Mouse (Mus musculus) mature B cell (primary cell): ENCODE measurements around the gene Dynll1.
"Not testable (repeated sequence)": the region's sequence is repeated elsewhere in the genome, so short reads cannot be mapped to it uniquely, and the experiment has no call there.

Source experiments
- in situ Hi-C: fragments of 300-500 bp; cut with MboI; formaldehyde crosslinking; loops from 2 replicates; pipeline ENCODE4 v1.14.3; 2019

Dynll1 gene

GRCm38 (mm10) chr5:115312816-115313667, 12.2 kb upstream of the Dynll1 start:
- in situ Hi-C loops: no loop called here

DNA sequence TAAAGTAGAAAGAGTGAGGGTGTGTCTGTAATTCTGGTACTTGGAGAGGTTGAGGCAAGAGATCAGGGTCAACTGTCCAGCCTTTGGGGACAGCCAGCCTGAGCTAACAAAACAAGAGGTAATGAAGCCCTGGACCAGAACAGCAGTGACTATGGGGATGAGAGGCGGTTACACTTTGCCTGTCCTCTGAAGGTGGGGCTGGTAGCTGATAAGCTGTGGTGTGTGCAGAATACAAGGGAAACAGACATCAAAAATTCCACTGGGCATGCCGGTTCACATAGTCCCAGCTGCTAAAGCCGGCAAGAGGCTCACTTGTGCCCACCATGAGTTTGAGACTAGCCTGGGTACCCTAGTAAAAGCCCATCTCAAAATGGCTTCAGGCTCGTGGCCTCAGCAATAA, 11.6 kb upstream of the Dynll1 start:
- in situ Hi-C loops: no loop called here

DNA sequence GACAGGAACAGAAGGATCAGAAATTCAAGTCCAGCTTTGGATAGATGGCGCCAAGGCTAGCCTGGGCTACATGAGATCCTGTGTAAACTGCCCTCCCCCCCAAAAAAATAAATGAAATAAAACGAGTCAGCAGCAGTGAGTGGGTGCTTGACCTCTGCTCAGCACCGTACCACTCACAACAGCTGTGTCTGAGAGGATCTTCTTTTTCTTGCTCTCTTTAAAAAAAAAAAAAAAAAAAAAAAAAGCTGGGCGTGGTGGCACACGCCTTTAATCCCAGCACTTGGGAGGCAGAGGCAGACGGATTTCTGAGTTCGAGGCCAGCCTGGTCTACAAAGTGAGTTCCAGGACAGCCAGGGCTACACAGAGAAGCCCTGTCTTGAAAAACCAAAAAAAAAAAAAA, 1.4 kb upstream of the Dynll1 start:
- in situ Hi-C loops: not testable (repeated sequence)

- in situ Hi-C loops: no loop called here
These were observed 816 bp upstream of the Dynll1 start for GRCm38 (mm10) chr5:115301615-115302014.

DNA sequence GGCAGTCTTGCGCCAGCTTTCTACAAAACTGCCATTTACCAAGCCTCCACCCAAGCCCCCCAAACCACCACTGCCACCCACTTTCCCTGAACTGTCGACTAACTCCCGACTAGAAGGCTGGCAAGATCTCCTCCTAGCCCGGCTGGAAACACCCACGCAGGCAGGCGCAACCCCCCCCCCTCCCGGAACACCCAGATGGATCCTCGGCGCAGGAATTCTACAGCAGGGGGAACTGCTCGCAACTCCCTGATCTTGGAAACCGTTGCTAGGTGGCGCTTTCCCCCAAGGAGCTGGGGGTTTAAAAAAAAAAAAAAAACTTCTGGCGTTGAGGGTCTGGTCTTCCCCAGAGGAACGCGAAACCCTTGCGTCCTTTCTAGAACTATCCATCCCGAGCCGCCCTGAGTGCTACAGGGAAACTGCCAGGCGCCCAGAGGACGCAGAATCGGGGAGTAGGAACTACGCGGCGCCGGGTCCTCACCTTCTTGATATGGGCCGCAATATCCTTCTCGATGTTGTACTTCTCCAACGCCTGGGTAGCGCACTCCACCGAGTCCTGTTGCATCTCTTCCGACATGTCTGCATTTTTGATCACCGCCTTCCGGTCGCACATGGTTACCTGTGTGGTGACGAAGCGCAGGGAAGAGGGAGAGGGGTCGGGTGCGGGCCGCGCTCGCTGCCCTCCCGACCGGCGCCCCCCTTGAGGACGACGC, 609 bp downstream of the Dynll1 start:
- in situ Hi-C loops: no loop called here

DNA sequence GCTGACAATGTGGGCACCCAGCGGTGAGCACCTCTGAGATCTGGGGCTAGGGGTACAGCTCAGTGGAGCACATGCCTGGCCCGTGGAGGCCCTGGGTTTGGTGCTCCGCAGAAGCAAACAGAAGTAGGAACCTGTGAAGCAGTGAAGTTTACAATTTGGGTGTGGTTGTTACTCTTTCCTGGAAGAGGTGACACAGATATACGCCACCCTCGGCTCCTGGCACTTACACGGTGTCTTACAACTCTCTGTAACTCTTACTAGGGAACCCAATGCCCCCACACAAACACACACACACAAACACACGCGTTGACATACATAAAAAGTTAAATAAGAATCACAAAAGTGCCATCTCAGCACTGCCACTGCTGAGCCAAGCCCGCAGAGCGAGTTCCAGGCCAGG, 4.5 kb downstream of the Dynll1 start:
- in situ Hi-C loops: loop anchor here (10.0 kb wide), 1 partner anchor 148 kb away; no protein-coding TSS in a partner anchor

DNA sequence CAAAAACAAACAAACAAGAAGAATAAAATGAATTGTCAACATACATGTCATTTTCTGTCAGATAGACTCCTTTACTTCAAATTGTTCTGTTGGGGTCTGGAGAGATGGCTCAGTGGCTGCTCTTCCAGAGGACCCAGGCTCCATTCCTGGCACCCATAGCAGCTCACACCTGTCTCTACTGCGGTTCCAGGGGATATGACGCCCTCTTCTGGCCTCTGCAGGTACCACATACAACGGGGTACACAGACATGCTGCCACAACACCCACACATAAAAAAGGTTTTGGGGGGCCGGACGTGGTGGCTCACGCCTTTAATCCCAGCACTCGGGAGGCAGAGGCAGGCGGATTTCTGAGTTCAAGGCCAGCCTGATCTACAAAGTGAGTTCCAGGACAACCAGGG, 6.6 kb downstream of the Dynll1 start:
- in situ Hi-C loops: loop anchor here (10.0 kb wide), 1 partner anchor 151 kb away; no protein-coding TSS in a partner anchor

DNA sequence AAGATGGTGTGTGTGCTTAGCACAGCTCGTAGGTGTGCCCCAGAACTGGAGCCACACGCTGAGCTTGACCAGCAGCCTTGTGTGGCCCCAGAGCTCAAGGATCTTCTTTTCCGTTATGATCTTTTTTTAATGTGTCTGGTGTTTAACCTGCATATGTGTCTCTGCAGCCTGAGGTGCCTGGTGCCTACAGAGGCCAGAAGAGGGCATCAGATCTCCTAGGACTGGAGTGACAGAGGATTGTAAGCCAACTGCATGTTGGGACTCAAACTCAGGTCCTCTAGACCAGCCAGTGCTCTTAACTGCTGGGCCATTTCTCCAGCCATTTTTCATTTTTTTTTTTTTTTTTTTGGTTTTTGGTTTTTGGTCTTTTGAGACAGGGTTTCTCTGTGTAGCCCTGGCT, 16.1 kb downstream of the Dynll1 start:
- in situ Hi-C loops: no loop called here

GRCm38 (mm10) chr5:115280050-115280687, 20.6 kb downstream of the Dynll1 start:
- in situ Hi-C loops: no loop called here

- in situ Hi-C loops: loop anchor here (5.0 kb wide), 1 partner anchor 68 kb away; the partner anchor contains the start of gene Cox6a1
These were observed 21.4 kb downstream of the Dynll1 start, which contains the start of gene Coq5 for GRCm38 (mm10) chr5:115279226-115280049. TSS of gene Coq5 (plus strand) at chr5:115279666.

DNA sequence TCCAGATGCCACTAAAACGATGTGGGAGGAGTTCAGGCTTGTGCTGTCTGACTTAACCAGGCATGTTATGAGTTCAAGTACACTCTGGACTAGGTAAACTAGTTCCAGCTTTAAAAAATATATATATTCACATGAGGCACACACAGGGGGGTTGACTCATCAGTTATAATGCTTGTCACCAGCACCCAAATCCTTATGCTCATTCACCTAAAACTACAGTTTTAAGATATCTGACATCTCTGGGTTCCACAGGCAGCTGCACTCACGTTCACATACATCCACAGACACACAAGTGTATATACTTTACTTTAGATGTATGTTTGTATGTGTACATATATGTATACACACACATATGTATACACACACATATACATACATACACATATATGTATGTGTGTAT, 22.0 kb downstream of the Dynll1 start:
- in situ Hi-C loops: loop anchor here (5.0 kb wide), 1 partner anchor 69 kb away; the partner anchor contains the start of gene Cox6a1

DNA sequence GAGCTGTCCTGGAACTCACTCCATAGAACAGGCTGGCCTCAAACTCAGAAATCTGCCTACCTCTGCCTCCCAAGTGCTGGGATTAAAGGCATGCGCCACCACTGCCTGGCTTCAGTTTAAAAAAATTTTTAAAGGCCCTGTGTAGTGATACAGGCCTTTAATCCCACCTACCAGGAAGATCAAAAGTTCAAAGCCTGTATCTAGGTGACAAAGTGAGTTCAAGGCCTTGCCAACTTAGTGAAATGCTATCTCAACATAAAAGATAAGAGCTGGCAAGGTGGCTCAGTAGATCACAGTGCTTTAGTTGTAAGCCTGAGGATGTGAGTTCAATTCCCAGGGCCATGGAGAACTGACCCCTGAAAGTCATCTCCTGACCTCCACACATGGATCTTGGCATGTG, 22.7 kb downstream of the Dynll1 start:
- in situ Hi-C loops: loop anchor here (5.0 kb wide), 1 partner anchor 69 kb away; the partner anchor contains the start of gene Cox6a1

- in situ Hi-C loops: loop anchor here (5.0 kb wide), 1 partner anchor 71 kb away; the partner anchor contains the start of gene Cox6a1
These were observed 24.8 kb downstream of the Dynll1 start for GRCm38 (mm10) chr5:115275998-115276397.

DNA sequence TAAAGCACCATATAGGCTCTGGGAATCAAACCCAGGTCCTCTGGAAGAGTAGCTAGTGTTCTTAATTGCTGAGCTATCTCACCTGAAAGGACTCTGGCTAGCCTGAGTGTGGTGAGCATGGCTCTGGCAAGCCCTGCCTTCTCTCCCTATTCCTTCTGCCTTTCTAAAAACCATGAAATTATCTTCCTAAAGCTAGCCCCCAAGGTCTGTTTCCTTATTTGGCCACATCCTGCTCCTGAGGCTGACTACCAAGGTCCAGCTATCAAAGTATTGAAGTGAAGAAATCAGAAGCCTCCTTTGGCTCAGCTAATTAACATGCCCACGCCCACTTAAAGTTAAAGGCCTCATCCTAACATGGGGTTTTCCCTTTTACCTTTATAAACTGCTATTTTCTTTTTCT, 26.0 kb downstream of the Dynll1 start:
- in situ Hi-C loops: loop anchor here (5.0 kb wide), 1 partner anchor 73 kb away; the partner anchor contains the start of gene Cox6a1

DNA sequence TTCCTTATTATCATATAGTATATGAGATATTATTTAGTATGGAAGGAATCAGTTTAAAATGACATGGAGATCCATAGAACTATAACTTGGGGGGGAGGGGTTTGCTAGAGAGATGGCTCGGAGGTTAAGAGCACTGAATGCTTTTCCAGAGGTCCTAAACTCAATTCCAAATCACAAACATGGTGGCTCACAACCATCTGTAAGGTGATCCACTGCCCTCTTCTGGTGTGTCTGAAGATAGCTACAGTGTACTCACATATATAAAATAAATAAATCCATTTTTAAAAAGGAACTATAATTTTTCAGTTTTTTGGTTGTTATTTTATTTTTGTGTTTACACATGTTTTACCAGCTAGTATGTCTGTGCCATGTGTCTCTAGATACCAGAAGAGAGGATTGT, 26.4 kb downstream of the Dynll1 start:
- in situ Hi-C loops: no loop called here

DNA sequence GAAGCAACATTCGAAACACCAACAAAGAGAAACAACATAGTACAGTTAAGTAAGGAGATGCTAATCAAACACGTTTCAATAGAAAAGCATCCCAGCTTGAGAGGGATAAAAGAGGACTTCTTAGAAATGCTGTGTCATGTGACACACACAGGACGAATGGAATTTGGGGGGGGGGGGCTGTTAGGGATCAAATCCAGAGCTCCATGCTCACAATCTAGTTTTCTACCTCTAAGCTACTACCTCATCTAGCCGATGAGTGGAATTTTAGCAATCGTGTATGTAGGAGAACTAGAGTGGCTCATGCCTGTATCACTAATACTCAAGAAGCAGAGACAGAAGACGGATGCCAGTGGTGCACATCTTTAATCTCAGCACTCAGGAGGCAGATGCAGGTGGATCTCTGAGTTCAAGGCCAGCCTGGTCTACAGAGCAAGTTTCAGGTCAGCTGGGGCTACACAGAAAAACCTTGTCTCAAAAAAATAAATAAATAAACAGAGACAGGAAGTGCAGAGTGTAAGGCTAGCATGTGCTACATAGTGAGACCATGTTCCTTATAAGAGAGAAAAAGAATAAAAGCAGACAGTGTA, 27.2 kb downstream of the Dynll1 start:
- in situ Hi-C loops: no loop called here

DNA sequence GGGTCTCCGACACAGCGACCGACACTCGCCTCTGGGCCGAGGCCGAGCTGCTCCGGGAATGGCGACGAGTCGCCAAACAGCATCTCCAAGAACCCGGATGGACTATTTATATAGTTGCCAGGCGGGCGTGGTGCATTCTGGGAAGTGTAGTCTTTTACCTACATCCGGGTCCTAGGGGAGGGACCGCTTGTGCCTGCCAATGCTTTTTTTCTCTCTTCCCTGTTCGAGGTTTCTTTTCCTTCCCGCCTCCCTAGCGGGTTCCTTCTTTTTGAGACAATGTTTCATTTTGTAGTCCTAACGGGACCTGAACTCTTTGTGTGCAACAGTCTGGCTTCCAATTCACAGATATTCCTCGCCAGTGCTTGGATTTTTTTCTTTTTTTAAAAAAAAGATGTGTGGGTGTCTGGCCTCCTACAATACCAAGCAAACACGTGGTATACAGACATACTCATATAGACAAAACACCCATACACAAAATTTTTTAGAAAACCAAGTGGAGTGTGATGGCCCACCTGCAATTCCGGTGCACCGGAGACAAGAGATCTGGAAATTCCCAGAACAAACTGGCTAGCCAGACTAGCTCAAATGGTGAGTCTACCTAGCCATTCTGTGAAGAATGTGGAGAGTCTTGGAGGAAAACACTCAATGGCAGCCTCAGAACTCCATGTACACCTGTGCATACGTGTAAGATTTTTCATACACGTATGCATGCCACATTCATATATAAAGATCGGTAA, 27.8 kb downstream of the Dynll1 start, which contains the start of gene Rnf10:
Gene Rnf10, minus strand, starts transcription at position 87 of the 737 bp plus-strand sequence.
- in situ Hi-C loops: no loop called here

DNA sequence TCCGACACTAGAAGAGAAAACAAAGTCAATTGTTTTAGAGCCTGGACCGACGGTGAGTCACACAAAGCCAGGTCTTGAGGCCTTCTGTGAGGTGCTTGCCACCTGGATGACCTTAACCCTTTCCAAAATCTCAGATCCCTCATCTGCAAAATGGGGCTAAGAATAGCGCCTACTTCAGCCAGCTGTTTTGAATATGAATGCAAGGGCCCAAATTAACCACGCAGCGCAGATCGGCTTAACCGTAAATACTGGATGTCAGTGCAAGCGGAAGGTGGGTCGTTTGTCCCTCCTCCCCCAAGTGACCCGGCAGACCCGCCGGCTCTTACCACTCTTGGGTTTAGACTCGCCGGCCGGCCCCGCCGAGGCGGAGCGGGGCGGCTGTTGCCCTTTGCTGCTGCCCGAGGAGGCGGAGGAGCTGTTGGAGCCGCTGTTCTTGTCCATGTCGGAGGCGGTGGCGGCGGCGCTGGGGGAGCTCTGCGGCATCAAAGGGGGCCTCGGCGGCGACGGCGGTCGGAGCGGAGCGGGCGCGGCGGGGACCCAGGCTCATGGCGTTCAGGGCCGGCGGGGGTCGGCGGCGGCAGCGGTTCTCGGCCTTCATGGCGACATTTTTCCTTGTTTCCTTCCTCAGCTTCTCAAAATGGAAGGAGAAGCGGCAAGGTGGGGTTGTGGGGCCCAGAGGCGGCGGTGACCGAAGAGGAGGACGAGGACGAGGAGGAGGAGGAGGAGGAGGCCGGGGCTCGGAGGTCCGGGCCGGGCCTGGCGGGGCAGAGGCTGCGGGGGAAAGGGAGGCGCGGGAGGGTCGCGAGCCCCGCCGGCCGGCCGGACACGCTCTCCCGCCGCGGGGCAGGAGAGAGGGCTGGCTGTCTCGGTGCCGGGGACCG, 28.6 kb downstream of the Dynll1 start:
- in situ Hi-C loops: no loop called here

DNA sequence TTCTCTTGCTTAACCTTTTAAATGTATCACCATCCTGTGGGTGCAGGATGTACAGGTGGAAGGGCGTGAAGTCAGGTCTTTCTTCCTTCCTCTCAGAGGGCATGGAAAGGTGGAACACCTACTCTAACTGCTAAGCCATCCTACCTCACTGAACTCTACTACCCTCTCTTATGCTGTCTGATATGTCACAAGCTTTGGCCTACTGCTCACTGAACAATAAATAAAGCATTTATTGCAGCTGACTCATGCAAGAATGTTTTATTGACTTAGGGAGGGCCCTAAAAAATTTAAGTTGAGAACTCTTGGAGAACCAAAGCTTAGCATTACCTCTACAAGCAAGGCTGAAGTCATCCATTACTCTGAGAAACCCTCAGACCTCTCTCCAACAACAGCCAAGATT, 30.8 kb downstream of the Dynll1 start:
- in situ Hi-C loops: no loop called here
